Comparison of ENCODE assay signal across 12 mouse cellular contexts in genomic region chr2:170436204-170436603, GRCm38 (mm10). TPM values are rescaled to one million over a fixed set of nuclear protein-coding genes. Genes with fewer than 3 reads are reported as not detected.
"Had no signal": no experiment of that assay in that cellular context is flagged by ENCODE, and none has a peak within 500 bp of the region (broad histone marks: within the 10 kb centered on the region; RNA-seq: fewer than 3 reads in every experiment).

No protein-coding gene starts in this region.

- H3K4me1 ChIP-seq: liver, embryonic 12.5 days had no signal

- H3K27ac ChIP-seq: kidney, embryonic 15.5 days; limb, embryonic 15.5 days; liver, embryonic 12.5 days; macrophage had no signal

- ATAC-seq: liver, embryonic 12.5 days had no signal

- H3K9ac ChIP-seq: kidney, embryonic 15.5 days; limb, embryonic 15.5 days; liver, embryonic 12.5 days; lung, embryonic 14.5 days had no signal

- DNase-seq: kidney, adult 2 months; kidney, postnatal 14 days; lung, embryonic 14.5 days; lung, postnatal 14 days; midbrain, embryonic 14.5 days; right cerebral cortex, adult 18-20 months; right cerebral cortex, postnatal 25 days; thymus, postnatal 4 days had no signal

- H3K4me2 ChIP-seq: kidney, embryonic 15.5 days; limb, embryonic 15.5 days; liver, embryonic 12.5 days; lung, embryonic 14.5 days had no signal

- H3K9me3 ChIP-seq: kidney, embryonic 15.5 days; limb, embryonic 15.5 days; liver, embryonic 12.5 days had no signal

- H3K4me3 ChIP-seq: kidney, embryonic 15.5 days; limb, embryonic 15.5 days; liver, embryonic 12.5 days had no signal

- H3K36me3 ChIP-seq: kidney, embryonic 15.5 days; limb, embryonic 15.5 days; liver, embryonic 12.5 days had no signal

RNA-seq across cellular contexts. Expression of gene Bcas1, which starts 8.6 kb away (rescaled TPM):
- polyA plus RNA-seq: macrophage had no signal
